Mouse (Mus musculus) embryonic facial prominence, embryonic 15.5 days (tissue): ENCODE data around the gene Tcf12. TPM values are rescaled to one million over a fixed set of nuclear protein-coding genes. Genes with fewer than 3 reads are reported as not detected.

Experiments
- ATAC-seq: fragments of 200-750 bp; cut with Nextera tagmentation; 2 replicates; pipeline ENCODE4 v1.8.0; 2017; ENCODE audit warnings: low read depth, moderate TSS enrichment; ENCODE audit not compliant: insufficient number of reproducible peaks, low FRiP score, low TSS enrichment
- H3K27ac ChIP-seq: fragments of 300-500 bp; sonication (generic); replicated peaks from 2 replicates; pipeline ENCODE4 v1.5.1; 2015; ENCODE audit warnings: mild to moderate bottlenecking, inconsistent platforms
- H3K27me3 ChIP-seq: fragments of 300-500 bp; sonication (generic); 2 replicates; pipeline ENCODE4 v1.6.1; 2015; ENCODE audit warnings: inconsistent platforms
- H3K36me3 ChIP-seq: fragments of 300-500 bp; sonication (generic); 2 replicates; pipeline ENCODE4 v1.6.1; 2015; ENCODE audit warnings: mild to moderate bottlenecking, inconsistent platforms
- H3K4me1 ChIP-seq: fragments of 300-500 bp; sonication (generic); 2 replicates; pipeline ENCODE4 v1.6.1; 2015; ENCODE audit warnings: inconsistent platforms
- H3K4me2 ChIP-seq: fragments of 300-500 bp; sonication (generic); replicated peaks from 2 replicates; pipeline ENCODE4 v1.6.1; 2015; ENCODE audit warnings: mild to moderate bottlenecking, inconsistent platforms
- H3K4me3 ChIP-seq: fragments of 300-500 bp; sonication (generic); replicated peaks from 2 replicates; pipeline ENCODE4 v1.5.1; 2015; ENCODE audit warnings: mild to moderate bottlenecking, inconsistent platforms
- H3K9ac ChIP-seq: fragments of 300-500 bp; sonication (generic); 2 replicates; pipeline ENCODE4 v1.6.1; 2015; ENCODE audit warnings: inconsistent platforms
- H3K9me3 ChIP-seq: fragments of 300-500 bp; sonication (generic); replicated peaks from 2 replicates; pipeline ENCODE4 v1.6.1; 2016; ENCODE audit warnings: inconsistent platforms
- WGBS: fragments of 180-500 bp; shearing (Covaris S2); methylation state at CpG from one replicate; pipeline ENCODE4 v1.1.7; 2015; 5-methylcytosine and 5-hydroxymethylcytosine counted together
- polyA plus RNA-seq: library from polyadenylated mRNA; unstranded; fragments of >200 nt; fragmentation: Nextera tagmentation; extraction: Ambion mirVana; gene quantifications from 2 replicates; pipeline ENCODE4 v1.2.1, GENCODE M21; 2015

Gene Tcf12
- polyA plus RNA-seq, 1 experiment from 2014 or later = 104 TPM

- WGBS = 62% methylated on average over 2 of the region's 2 CpGs
- H3K4me1 ChIP-seq = peaks cover 5% of the 10 kb centered on the region; the same call in 1 of the 2 replicates
- no peak overlapping the region for H3K4me3 ChIP-seq
- no peak overlapping the region for H3K27ac ChIP-seq
- no peaks in the 10 kb centered on the region for H3K27me3 ChIP-seq
- H3K9me3 ChIP-seq = no peaks in the 10 kb centered on the region
- no peaks in the 10 kb centered on the region for H3K36me3 ChIP-seq
- H3K9ac ChIP-seq = no peak overlapping the region
- H3K4me2 ChIP-seq = no peak overlapping the region
- no peak for ATAC-seq
These were observed 131.1 kb downstream of the Tcf12 start for GRCm38 (mm10) chr9:71980579-71980978.

GRCm38 (mm10) chr9:71978886-71979285 is 132.8 kb downstream of the Tcf12 start:
- Histone ChIP-seq H3K9me3 (no peaks in the 10 kb centered on the region), H3K9ac (no peak overlapping the region), H3K4me1 (peaks cover 13% of the 10 kb centered on the region), H3K27ac (no peak overlapping the region), H3K36me3 (no peaks in the 10 kb centered on the region), H3K4me3 (no peak overlapping the region), H3K27me3 (no peaks in the 10 kb centered on the region), H3K4me2 (no peak overlapping the region)
- ATAC-seq = no peak
- 75% methylated on average over 3 of the region's 3 CpGs for WGBS

- Histone ChIP-seq H3K9ac (no peak overlapping the region), H3K9me3 (no peaks in the 10 kb centered on the region), H3K27ac (peak overlapping the region; percentile 31; the same call in 1 of the 2 replicates), H3K4me1 (peaks cover 13% of the 10 kb centered on the region), H3K27me3 (no peaks in the 10 kb centered on the region), H3K4me2 (no peak overlapping the region), H3K36me3 (no peaks in the 10 kb centered on the region), H3K4me3 (no peak overlapping the region)
- peak; percentile 69; the same call in 1 of the 2 replicates for ATAC-seq
- WGBS = 31% methylated on average over 6 of the region's 6 CpGs
These were observed 135.6 kb downstream of the Tcf12 start for GRCm38 (mm10) chr9:71976034-71976433.

GRCm38 (mm10) chr9:71975141-71975540 is 136.5 kb downstream of the Tcf12 start:
- Histone ChIP-seq H3K27me3 (no peaks in the 10 kb centered on the region), H3K36me3 (no peaks in the 10 kb centered on the region), H3K9me3 (no peaks in the 10 kb centered on the region), H3K27ac (no peak overlapping the region), H3K4me1 (peaks cover 13% of the 10 kb centered on the region), H3K4me3 (no peak overlapping the region), H3K9ac (no peak overlapping the region), H3K4me2 (no peak overlapping the region)
- no peak for ATAC-seq
- WGBS = 46% methylated on average over 4 of the region's 4 CpGs

- 3% methylated on average over 2 of the region's 2 CpGs for WGBS
- peak; percentile 72; the same call in 1 of the 2 replicates for ATAC-seq
- no peaks in the 10 kb centered on the region for H3K36me3 ChIP-seq
These were observed 137.1 kb downstream of the Tcf12 start for GRCm38 (mm10) chr9:71974541-71974959.

GRCm38 (mm10) chr9:71964039-71964438 is 147.6 kb downstream of the Tcf12 start:
- Histone ChIP-seq H3K9ac (no peak overlapping the region), H3K27ac (no peak overlapping the region), H3K27me3 (no peaks in the 10 kb centered on the region), H3K4me1 (0 out of 2 replicates have a peak, but pooled peaks cover 7% of the 10 kb centered on the region), H3K4me3 (no peak overlapping the region), H3K9me3 (no peaks in the 10 kb centered on the region), H3K36me3 (no peaks in the 10 kb centered on the region), H3K4me2 (no peak overlapping the region)
- WGBS = 73% methylated on average over 4 of the region's 4 CpGs
- no peak for ATAC-seq

More at GRCm38 (mm10) chr9:71974541-71974959, 137.1 kb downstream of the Tcf12 start:
- Histone ChIP-seq H3K9me3 (no peaks in the 10 kb centered on the region), H3K27me3 (no peaks in the 10 kb centered on the region), H3K9ac (no peak overlapping the region), H3K4me3 (no peak overlapping the region), H3K27ac (no peak overlapping the region; the same call in 1 of the 2 replicates), H3K4me1 (peaks cover 13% of the 10 kb centered on the region), H3K4me2 (no peak overlapping the region)

GRCm38 (mm10) chr9:71960026-71960396 is 151.7 kb downstream of the Tcf12 start:
- Histone ChIP-seq H3K36me3 (no peaks in the 10 kb centered on the region), H3K27ac (peak overlapping the region; percentile 68; the same call in 1 of the 2 replicates), H3K9ac (no peak overlapping the region), H3K4me1 (0 out of 2 replicates have a peak, but pooled peaks cover 7% of the 10 kb centered on the region), H3K4me3 (no peak overlapping the region), H3K27me3 (no peaks in the 10 kb centered on the region), H3K4me2 (no peak overlapping the region; the same call in 1 of the 2 replicates), H3K9me3 (no peaks in the 10 kb centered on the region)
- no peak for ATAC-seq

- 0 out of 2 replicates have a peak, but pooled peaks cover 7% of the 10 kb centered on the region for H3K4me1 ChIP-seq
- no peaks in the 10 kb centered on the region for H3K27me3 ChIP-seq
- H3K4me2 ChIP-seq = no peak overlapping the region; the same call in 1 of the 2 replicates
- no peaks in the 10 kb centered on the region for H3K36me3 ChIP-seq
- 34% methylated on average over 11 of the region's 11 CpGs for WGBS
- no peaks in the 10 kb centered on the region for H3K9me3 ChIP-seq
- peak overlapping the region; percentile 68; the same call in 1 of the 2 replicates for H3K27ac ChIP-seq
- H3K4me3 ChIP-seq = no peak overlapping the region
- peak; percentile 69; the same call in 1 of the 2 replicates for ATAC-seq
- no peak overlapping the region for H3K9ac ChIP-seq
These were observed 152.2 kb downstream of the Tcf12 start for GRCm38 (mm10) chr9:71959259-71960025.

- Histone ChIP-seq H3K9me3 (no peaks in the 10 kb centered on the region), H3K4me2 (no peak overlapping the region), H3K27ac (no peak overlapping the region), H3K36me3 (no peaks in the 10 kb centered on the region), H3K9ac (no peak overlapping the region), H3K4me1 (no peaks in the 10 kb centered on the region), H3K27me3 (no peaks in the 10 kb centered on the region), H3K4me3 (no peak overlapping the region)
- ATAC-seq = no peak
- WGBS = 61% methylated on average over 2 of the region's 2 CpGs
These were observed 158.5 kb downstream of the Tcf12 start for GRCm38 (mm10) chr9:71953217-71953616.

GRCm38 (mm10) chr9:71952621-71953076 is 159.0 kb downstream of the Tcf12 start:
- Histone ChIP-seq H3K36me3 (no peaks in the 10 kb centered on the region), H3K4me3 (no peak overlapping the region), H3K27ac (no peak overlapping the region), H3K9ac (no peak overlapping the region), H3K9me3 (no peaks in the 10 kb centered on the region), H3K27me3 (no peaks in the 10 kb centered on the region), H3K4me1 (no peaks in the 10 kb centered on the region), H3K4me2 (no peak overlapping the region)
- WGBS = 96% methylated on average over 1 of the region's 1 CpGs
- no peak for ATAC-seq

GRCm38 (mm10) chr9:71951926-71952325 is 159.7 kb downstream of the Tcf12 start:
- Histone ChIP-seq H3K4me2 (no peak overlapping the region), H3K27ac (no peak overlapping the region), H3K27me3 (no peaks in the 10 kb centered on the region), H3K36me3 (no peaks in the 10 kb centered on the region), H3K9me3 (no peaks in the 10 kb centered on the region), H3K9ac (no peak overlapping the region), H3K4me1 (no peaks in the 10 kb centered on the region), H3K4me3 (no peak overlapping the region)
- no peak for ATAC-seq
- 84% methylated on average over 2 of the region's 2 CpGs for WGBS
